Mouse (Mus musculus) cerebellum, adult 2 months (tissue): ENCODE measurements around the gene Mmadhc. TPM values are rescaled to one million over a fixed set of nuclear protein-coding genes. Genes with fewer than 3 reads are reported as not detected.
A peak's percentile ranks its signal among the peaks of the same experiment; 100 is the strongest.

Source experiments
- DNase-seq, 2 experiments: peaks; one replicate each; pipeline ENCODE4 v3.0.0; 2021
- H3K27ac ChIP-seq: fragments of 200-500 bp; 2 replicates; pipeline ENCODE4 v1.5.1; 2012; ENCODE audit warnings: low read length, control low read depth, inconsistent platforms; ENCODE audit not compliant: insufficient read depth
- H3K27me3 ChIP-seq: fragments of 200-500 bp; 2 replicates; pipeline ENCODE4 v1.6.1; 2012; ENCODE audit warnings: inconsistent platforms, mild to moderate bottlenecking, low read length, moderate library complexity; ENCODE audit not compliant: control insufficient read depth, insufficient read depth
- H3K4me1 ChIP-seq: fragments of 200-500 bp; 2 replicates; pipeline ENCODE4 v1.6.1; 2011; ENCODE audit warnings: low read length; ENCODE audit not compliant: control insufficient read depth, insufficient read depth
- H3K4me3 ChIP-seq: fragments of 200-500 bp; replicated peaks from 2 replicates; pipeline ENCODE3; 2011; ENCODE audit warnings: mild to moderate bottlenecking, low read depth, low read length, control low read depth; ENCODE audit not compliant: insufficient read depth
- CTCF ChIP-seq: fragments of 200-500 bp; IDR thresholded peaks from 2 replicates; pipeline ENCODE4 v1.5.1; 2011; ENCODE audit warnings: low read depth, mild to moderate bottlenecking, control low read depth, low read length, moderate library complexity, borderline replicate concordance; ENCODE audit not compliant: insufficient read depth
- POLR2A ChIP-seq: fragments of 200-500 bp; IDR thresholded peaks from 2 replicates; pipeline ENCODE4 v1.6.1; 2011; ENCODE audit warnings: low read length, control low read depth, borderline replicate concordance; ENCODE audit not compliant: insufficient read depth
- WGBS: fragments of 180-500 bp; shearing (Covaris S2); methylation state at CpG from one replicate; pipeline ENCODE4 v1.1.7; 2018; 5-methylcytosine and 5-hydroxymethylcytosine counted together
- polyA plus RNA-seq: library from polyadenylated mRNA; depleted of rRNA; stranded (reverse); fragments of >200 nt; gene quantifications from 2 replicates; pipeline ENCODE4 v1.2.3, GENCODE M21; 2012; rRNA removed

Mmadhc gene
- 70.0 and 70.5 TPM in 2 replicates for polyA plus RNA-seq

GRCm38 (mm10) chr2:50296109-50296986 lies at the start of gene Mmadhc:
Gene Mmadhc, minus strand, starts transcription at chr2:50296801.
- Histone ChIP-seq H3K4me1 (no peaks in the 10 kb centered on the region; the same call in 1 of the 2 replicates), H3K27ac (peak within 1 kb of the TSS; percentile 86), H3K4me3 (peak within 1 kb of the TSS; percentile 96), H3K27me3 (no peaks in the 10 kb centered on the region)
- DNase-seq = peak; percentile 94
- TF ChIP-seq POLR2A (peak; percentile 91), CTCF (no peak)
- under 1% methylated on average over 58 of the region's 58 CpGs for WGBS

GRCm38 (mm10) chr2:50343598-50343997 lies 47.0 kb upstream of the Mmadhc start:
- no peak overlapping the region for H3K4me3 ChIP-seq
- DNase-seq = no peak
- no peaks in the 10 kb centered on the region for H3K27me3 ChIP-seq
- no peak overlapping the region for H3K27ac ChIP-seq
- no peak for TF ChIP-seq CTCF
- TF ChIP-seq POLR2A = no peak
- 91% methylated on average over 8 of the region's 8 CpGs for WGBS
- H3K4me1 ChIP-seq = no peaks in the 10 kb centered on the region

GRCm38 (mm10) chr2:50339061-50339460 lies 42.5 kb upstream of the Mmadhc start:
- Histone ChIP-seq H3K27me3 (no peaks in the 10 kb centered on the region), H3K27ac (no peak overlapping the region), H3K4me3 (no peak overlapping the region), H3K4me1 (no peaks in the 10 kb centered on the region)
- no peak for DNase-seq
- TF ChIP-seq CTCF (no peak), POLR2A (no peak)
- 85% methylated on average over 3 of the region's 3 CpGs for WGBS

- 0% methylated on average over 1 of the region's 1 CpGs for WGBS
- no peak overlapping the region for H3K27ac ChIP-seq
- no peak for TF ChIP-seq POLR2A
- TF ChIP-seq CTCF = no peak
- peak in 1 of 2 experiments; percentile 35 for DNase-seq
- no peaks in the 10 kb centered on the region for H3K4me1 ChIP-seq
- H3K27me3 ChIP-seq = no peaks in the 10 kb centered on the region
- no peak overlapping the region for H3K4me3 ChIP-seq
Measured at GRCm38 (mm10) chr2:50337596-50337995, 41.0 kb upstream of the Mmadhc start.

GRCm38 (mm10) chr2:50331716-50332270 lies 35.2 kb upstream of the Mmadhc start:
- no peak overlapping the region for H3K27ac ChIP-seq
- H3K4me1 ChIP-seq = no peaks in the 10 kb centered on the region
- no peak for DNase-seq
- WGBS = 19% methylated on average over 5 of the region's 5 CpGs
- TF ChIP-seq CTCF = no peak
- no peak overlapping the region for H3K4me3 ChIP-seq
- no peaks in the 10 kb centered on the region for H3K27me3 ChIP-seq

- Histone ChIP-seq H3K27me3 (no peaks in the 10 kb centered on the region), H3K4me1 (no peaks in the 10 kb centered on the region), H3K27ac (no peak overlapping the region), H3K4me3 (no peak overlapping the region)
- TF ChIP-seq POLR2A = no peak
- no peak for DNase-seq
- WGBS = 95% methylated on average over 4 of the region's 4 CpGs
Measured at GRCm38 (mm10) chr2:50328181-50328580, 31.6 kb upstream of the Mmadhc start.

GRCm38 (mm10) chr2:50324799-50325198 lies 28.2 kb upstream of the Mmadhc start:
- TF ChIP-seq CTCF = no peak
- no peak for TF ChIP-seq POLR2A
- H3K27me3 ChIP-seq = no peaks in the 10 kb centered on the region
- WGBS = 33% methylated on average over 7 of the region's 7 CpGs
- no peak overlapping the region for H3K27ac ChIP-seq
- no peak overlapping the region for H3K4me3 ChIP-seq
- DNase-seq = no peak
- no peaks in the 10 kb centered on the region for H3K4me1 ChIP-seq

- WGBS = 46% methylated on average over 9 of the region's 9 CpGs
- no peak overlapping the region for H3K4me3 ChIP-seq
- H3K27ac ChIP-seq = no peak overlapping the region
- DNase-seq = peak; percentile 22 to 23
- H3K4me1 ChIP-seq = no peaks in the 10 kb centered on the region
- no peaks in the 10 kb centered on the region for H3K27me3 ChIP-seq
- TF ChIP-seq CTCF (peak; percentile 56; the same call in 1 of the 2 replicates), POLR2A (no peak)
Measured at GRCm38 (mm10) chr2:50306663-50307320, 10.2 kb upstream of the Mmadhc start.
